ENCODE assay signal across 8 mouse cellular contexts in the genomic region with DNA sequence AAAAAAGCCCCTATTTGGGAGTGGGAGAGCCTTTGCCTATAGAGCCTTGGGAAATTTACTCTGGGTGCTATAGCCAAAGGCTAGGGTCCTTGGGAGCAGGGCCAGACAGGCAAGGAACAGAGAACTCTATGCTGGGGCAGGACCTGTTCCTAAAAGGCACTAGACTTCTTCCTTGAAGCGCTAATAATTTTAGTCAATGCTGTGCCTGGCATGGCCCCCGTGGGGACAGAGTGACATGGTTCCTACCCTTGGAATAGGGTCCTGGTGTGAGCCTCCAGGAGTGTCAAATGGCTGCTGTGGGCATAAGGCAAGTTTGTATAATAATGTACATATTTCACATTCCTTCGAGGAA. TPM values are rescaled to one million over a fixed set of nuclear protein-coding genes. Genes with fewer than 3 reads are reported as not detected.
A peak's percentile ranks its signal among the peaks of the same experiment; 100 is the strongest.
DNase-seq lines count a peak whose midpoint lies in the region; ATAC-seq and TF ChIP-seq lines count a peak whose summit lies in the region.

No protein-coding gene starts in this region.

- H3K36me3 ChIP-seq in heart, adult 2 months (ENCODE audit: control insufficient read depth, insufficient read depth, low read length): no peaks in the 10 kb centered on the region
- 0 out of 2 replicates have a peak, but pooled peaks cover 2% of the 10 kb centered on the region for H3K36me3 ChIP-seq in limb, embryonic 12.5 days
- peaks cover 5% of the 10 kb centered on the region; the same call in 1 of the 2 replicates for H3K36me3 ChIP-seq in stomach, postnatal 0 days (ENCODE audit: control insufficient read depth, insufficient read depth, low read length)

- no peaks in the 10 kb centered on the region for H3K79me2 ChIP-seq in heart, adult 2 months (replicated peaks; ENCODE audit: control insufficient read depth, insufficient read depth, low read length)

- WGBS in heart, adult 2 months: 66% methylated on average over 3 of the region's 3 CpGs
- 50% methylated on average over 3 of the region's 3 CpGs for WGBS in limb, embryonic 12.5 days
- WGBS in stomach, postnatal 0 days: 48% methylated on average over 3 of the region's 3 CpGs

- H3K27ac ChIP-seq in heart, adult 2 months: peak overlapping the region; percentile 88
- H3K27ac ChIP-seq in limb, embryonic 12.5 days: no peak overlapping the region
- H3K27ac ChIP-seq in stomach, postnatal 0 days (replicated peaks): 0 out of 2 replicates have a peak overlapping the region, but pooled peaks have one; percentile 2

- H3K9me3 ChIP-seq in limb, embryonic 12.5 days: no peaks in the 10 kb centered on the region
- H3K9me3 ChIP-seq in stomach, postnatal 0 days (ENCODE audit: control insufficient read depth, low read length): no peaks in the 10 kb centered on the region

- no peak for TF ChIP-seq EP300 in heart, adult 2 months (IDR thresholded peaks at IDR 0.05; ENCODE audit: insufficient read depth, low read depth, low read length)
- TF ChIP-seq EP300 in stomach, postnatal 0 days (optimal IDR thresholded peaks at IDR 0.05): no peak

- H3K4me3 ChIP-seq in heart, adult 2 months: peak overlapping the region; percentile 86
- peak overlapping the region; percentile 48 for H3K4me3 ChIP-seq in limb, embryonic 12.5 days (replicated peaks)
- H3K4me3 ChIP-seq in stomach, postnatal 0 days (ENCODE audit: low read depth, low read length): peak overlapping the region; percentile 63

- peak overlapping the region; percentile 73 for H3K4me2 ChIP-seq in limb, embryonic 12.5 days
- H3K4me2 ChIP-seq in stomach, postnatal 0 days (replicated peaks; ENCODE audit: low read depth): peak overlapping the region; percentile 66

- intact Hi-C loops in heart, adult 2 months (cut with DNase I): loop anchor here (2.0 to 5.0 kb wide), 2 partner anchors 47 to 75 kb away; partner anchors contain the start of genes Gmeb2 and Rtel1
- intact Hi-C loops in heart, postnatal 36 days (cut with DNase I): no loop called here

- no peaks in the 10 kb centered on the region for H3K27me3 ChIP-seq in heart, adult 2 months (ENCODE audit: control insufficient read depth, insufficient read depth, low read length)
- H3K27me3 ChIP-seq in limb, embryonic 12.5 days: no peaks in the 10 kb centered on the region
- H3K27me3 ChIP-seq in stomach, postnatal 0 days (ENCODE audit: control insufficient read depth, insufficient read depth, low read length): no peaks in the 10 kb centered on the region

- no peak for ATAC-seq in limb, embryonic 12.5 days (ENCODE audit: insufficient number of reproducible peaks, insufficient read depth, low FRiP score, low TSS enrichment, low read depth)
- ATAC-seq in stomach, postnatal 0 days (ENCODE audit: low FRiP score, low TSS enrichment): no peak

- H3K4me1 ChIP-seq in heart, adult 2 months (ENCODE audit: control insufficient read depth, insufficient read depth, low read length): peaks cover 12% of the 10 kb centered on the region
- H3K4me1 ChIP-seq in limb, embryonic 12.5 days (replicated peaks): peaks cover 14% of the 10 kb centered on the region
- H3K4me1 ChIP-seq in stomach, postnatal 0 days (replicated peaks; ENCODE audit: control insufficient read depth, insufficient read depth): no peaks in the 10 kb centered on the region; the same call in 1 of the 2 replicates

- no peak for TF ChIP-seq CTCF in heart, adult 2 months (IDR thresholded peaks at IDR 0.05)
- TF ChIP-seq CTCF in stomach, postnatal 0 days (IDR thresholded peaks at IDR 0.05; ENCODE audit: low read depth): no peak

- DNase-seq in heart, adult 2 months: no peak
- no peak for DNase-seq in heart, postnatal 36 days
- peak; percentile 17 for DNase-seq in urinary bladder, adult 2 months (ENCODE audit: low spot score)
- no peak for DNase-seq in urinary bladder, adult 18-20 months (ENCODE audit: low spot score in 2 of 2)
- DNase-seq in stomach, postnatal 0 days (ENCODE audit: low spot score): no peak
- no peak for DNase-seq in kidney, adult 11 months
- DNase-seq in adrenal gland, adult 8-10 months: no peak

- TF ChIP-seq POLR2A in heart, adult 2 months (IDR thresholded peaks at IDR 0.05; ENCODE audit: insufficient read depth, low read depth, low read length): no peak

- H3K9ac ChIP-seq in heart, adult 2 months (ENCODE audit: low read depth, low read length): no peak overlapping the region
- peak overlapping the region; percentile 50; the same call in 1 of the 2 replicates for H3K9ac ChIP-seq in limb, embryonic 12.5 days (replicated peaks)
- peak overlapping the region; percentile 72 for H3K9ac ChIP-seq in stomach, postnatal 0 days (ENCODE audit: low read length)

RNA-seq across cellular contexts. Expression of gene Helz2, which starts 0.5 kb away (rescaled TPM):
- total RNA-seq in heart, adult 2 months (2021): 10 to 100 TPM in 1 of 2 experiments, 1 to 10 TPM in 1; 9.2 to 11.2 TPM
- polyA plus RNA-seq in heart, adult 2 months (2012; rRNA removed): 14.1 and 19.4 TPM in 2 replicates
- 10 to 100 TPM in 1 of 2 experiments, 1 to 10 TPM in 1; 9.9 to 11.5 TPM for total RNA-seq in heart, postnatal 36 days (2021)
- 10.9 and 11.4 TPM in 2 replicates for polyA plus RNA-seq in urinary bladder, adult 2 months (2012; rRNA removed)
- polyA plus RNA-seq in limb, embryonic 12.5 days (2016; fragmentation: Nextera tagmentation; extraction: Ambion mirVana): 1.3 and 1.4 TPM in 2 replicates
- 1.6 and 1.7 TPM in 2 replicates for polyA plus RNA-seq in stomach, postnatal 0 days (2015; fragmentation: Nextera tagmentation; extraction: Ambion mirVana)
- 10 to 100 TPM; 18.8 to 32.4 (median 24.6) TPM for total RNA-seq in adrenal gland, adult 8-10 months (2022)

RNA-seq across cellular contexts. Expression of gene Fndc11, which starts 22.5 kb away (rescaled TPM):
- not detected for total RNA-seq in heart, adult 2 months (2021)
- polyA plus RNA-seq in heart, adult 2 months (2012; rRNA removed): 0.29 and 0.43 TPM in 2 replicates
- under 1 TPM in 1 of 2 experiments, not detected in 1; 0.22 TPM for total RNA-seq in heart, postnatal 36 days (2021)
- 0.23 and 0.27 TPM in 2 replicates for polyA plus RNA-seq in urinary bladder, adult 2 months (2012; rRNA removed)
- 0.41 and 0.59 TPM in 2 replicates for polyA plus RNA-seq in limb, embryonic 12.5 days (2016; fragmentation: Nextera tagmentation; extraction: Ambion mirVana)
- polyA plus RNA-seq in stomach, postnatal 0 days (2015; fragmentation: Nextera tagmentation; extraction: Ambion mirVana): 0.36 and 0.45 TPM in 2 replicates
- total RNA-seq in adrenal gland, adult 8-10 months (2022): under 1 TPM in 3 of 4 experiments, not detected in 1; 0.49 to 0.83 (median 0.58) TPM

RNA-seq across cellular contexts. Expression of gene Srms, which starts 29.3 kb away (rescaled TPM):
- under 1 TPM; 0.44 to 0.59 TPM for total RNA-seq in heart, adult 2 months (2021)
- polyA plus RNA-seq in heart, adult 2 months (2012; rRNA removed): 0.59 and 1.3 TPM in 2 replicates
- under 1 TPM; 0.14 to 0.49 TPM for total RNA-seq in heart, postnatal 36 days (2021)
- 0.49 and 0.51 TPM in 2 replicates for polyA plus RNA-seq in urinary bladder, adult 2 months (2012; rRNA removed)
- polyA plus RNA-seq in limb, embryonic 12.5 days (2016; fragmentation: Nextera tagmentation; extraction: Ambion mirVana): 0.25 and 0.45 TPM in 2 replicates
- polyA plus RNA-seq in stomach, postnatal 0 days (2015; fragmentation: Nextera tagmentation; extraction: Ambion mirVana): 1.7 and 1.8 TPM in 2 replicates
- 1 to 10 TPM in 1 of 4 experiments, under 1 TPM in 3; 0.42 to 1.0 (median 0.67) TPM for total RNA-seq in adrenal gland, adult 8-10 months (2022)

RNA-seq across cellular contexts. Expression of gene Ptk6, which starts 39.7 kb away (rescaled TPM):
- total RNA-seq in heart, adult 2 months (2021): under 1 TPM in 1 of 2 experiments, not detected in 1; 0.07 TPM
- 0.03 TPM in 1 of 2 replicates, not detected in the other for polyA plus RNA-seq in heart, adult 2 months (2012; rRNA removed)
- total RNA-seq in heart, postnatal 36 days (2021): under 1 TPM in 1 of 2 experiments, not detected in 1; 0.05 TPM
- polyA plus RNA-seq in urinary bladder, adult 2 months (2012; rRNA removed): 0.04 and 0.07 TPM in 2 replicates
- not detected in 2 replicates for polyA plus RNA-seq in limb, embryonic 12.5 days (2016; fragmentation: Nextera tagmentation; extraction: Ambion mirVana)
- 5.8 and 5.9 TPM in 2 replicates for polyA plus RNA-seq in stomach, postnatal 0 days (2015; fragmentation: Nextera tagmentation; extraction: Ambion mirVana)
- under 1 TPM in 3 of 4 experiments, not detected in 1; 0.10 to 0.40 (median 0.13) TPM for total RNA-seq in adrenal gland, adult 8-10 months (2022)

RNA-seq across cellular contexts. Expression of gene Gmeb2, which starts 45.5 kb away (rescaled TPM):
- 10 to 100 TPM in 1 of 2 experiments, 1 to 10 TPM in 1; 8.5 to 10.2 TPM for total RNA-seq in heart, adult 2 months (2021)
- 9.4 and 12.7 TPM in 2 replicates for polyA plus RNA-seq in heart, adult 2 months (2012; rRNA removed)
- 1 to 10 TPM; 9.0 to 9.6 TPM for total RNA-seq in heart, postnatal 36 days (2021)
- 18.1 and 21.0 TPM in 2 replicates for polyA plus RNA-seq in urinary bladder, adult 2 months (2012; rRNA removed)
- polyA plus RNA-seq in limb, embryonic 12.5 days (2016; fragmentation: Nextera tagmentation; extraction: Ambion mirVana): 21.0 and 22.5 TPM in 2 replicates
- polyA plus RNA-seq in stomach, postnatal 0 days (2015; fragmentation: Nextera tagmentation; extraction: Ambion mirVana): 4.9 and 5.5 TPM in 2 replicates
- 10 to 100 TPM; 16.0 to 21.6 (median 18.6) TPM for total RNA-seq in adrenal gland, adult 8-10 months (2022)
